Mouse (Mus musculus): ENCODE data around the gene Adh5.
"Not testable (repeated sequence)": the region's sequence is repeated elsewhere in the genome, so short reads cannot be mapped to it uniquely, and the experiment has no call there.

The Adh5 gene

GRCm38 (mm10) chr3:138460260-138460659 is 17.4 kb downstream of the Adh5 start:
- DNase-seq (ENCODE audit: low spot score in 2 of 2), result no peak

- DNase-seq (ENCODE audit: low spot score in 2 of 2), result no peak
Observed at GRCm38 (mm10) chr3:138461832-138462231, 18.9 kb downstream of the Adh5 start.

GRCm38 (mm10) chr3:138463137-138463536 is 20.2 kb downstream of the Adh5 start:
- DNase-seq (ENCODE audit: low spot score in 2 of 2), result no peak

DNA sequence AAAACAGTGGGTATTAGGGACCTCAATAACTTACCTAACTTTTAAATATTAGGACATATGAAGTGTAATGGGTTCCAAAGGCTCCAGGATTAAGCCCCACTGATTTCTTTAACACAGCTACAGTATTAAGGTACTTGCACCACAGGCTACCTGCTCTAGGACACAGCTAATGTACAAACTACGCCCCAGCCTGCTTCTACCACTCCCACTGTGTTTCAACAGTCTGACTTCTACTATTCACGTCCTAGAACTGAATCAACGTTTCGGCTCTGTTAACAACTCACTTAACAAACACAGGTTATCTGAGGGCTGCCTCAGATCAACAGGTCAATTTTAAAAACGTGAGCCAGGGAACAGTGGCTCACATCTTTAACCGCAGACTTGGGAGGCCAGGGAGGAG is 20.9 kb downstream of the Adh5 start:
- DNase-seq (ENCODE audit: low spot score in 2 of 2), result no peak

DNA sequence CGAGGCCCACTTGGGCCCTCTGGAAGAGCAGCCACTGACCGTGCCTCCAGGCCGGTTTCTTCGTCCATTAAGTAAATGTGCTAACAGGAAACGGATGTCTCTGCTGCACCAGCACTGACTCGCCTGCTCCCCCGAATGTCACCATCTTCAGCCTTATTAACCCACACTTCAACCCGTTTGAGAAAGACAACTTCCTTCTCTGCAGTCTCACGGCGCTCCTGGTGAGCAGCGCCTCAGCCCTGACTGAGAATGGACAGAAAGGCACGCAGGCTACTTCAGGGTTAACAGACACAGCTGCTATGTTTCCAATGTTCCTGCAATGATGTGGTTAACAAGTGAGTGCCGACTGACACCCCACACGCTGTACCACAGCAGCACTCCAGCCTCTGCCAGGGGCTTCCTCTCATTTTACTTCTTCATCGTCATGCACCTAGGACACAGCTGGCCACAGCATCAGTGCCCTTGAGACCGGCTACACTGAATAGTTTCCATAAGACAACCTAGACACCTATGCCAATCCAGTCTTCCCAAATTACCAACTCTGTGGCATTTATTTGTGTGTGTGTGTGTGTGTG is 21.8 kb downstream of the Adh5 start:
- no peak for DNase-seq (ENCODE audit: low spot score in 2 of 2)

- DNase-seq (ENCODE audit: low spot score in 2 of 2), result not testable (repeated sequence)
Observed at GRCm38 (mm10) chr3:138466656-138467055, 23.8 kb downstream of the Adh5 start.

- DNase-seq (ENCODE audit: low spot score in 2 of 2), result no peak
Observed at GRCm38 (mm10) chr3:138471066-138471465, 28.2 kb downstream of the Adh5 start.

GRCm38 (mm10) chr3:138479489-138479888 is 36.6 kb downstream of the Adh5 start:
- no peak for DNase-seq (ENCODE audit: low spot score in 2 of 2)

DNA sequence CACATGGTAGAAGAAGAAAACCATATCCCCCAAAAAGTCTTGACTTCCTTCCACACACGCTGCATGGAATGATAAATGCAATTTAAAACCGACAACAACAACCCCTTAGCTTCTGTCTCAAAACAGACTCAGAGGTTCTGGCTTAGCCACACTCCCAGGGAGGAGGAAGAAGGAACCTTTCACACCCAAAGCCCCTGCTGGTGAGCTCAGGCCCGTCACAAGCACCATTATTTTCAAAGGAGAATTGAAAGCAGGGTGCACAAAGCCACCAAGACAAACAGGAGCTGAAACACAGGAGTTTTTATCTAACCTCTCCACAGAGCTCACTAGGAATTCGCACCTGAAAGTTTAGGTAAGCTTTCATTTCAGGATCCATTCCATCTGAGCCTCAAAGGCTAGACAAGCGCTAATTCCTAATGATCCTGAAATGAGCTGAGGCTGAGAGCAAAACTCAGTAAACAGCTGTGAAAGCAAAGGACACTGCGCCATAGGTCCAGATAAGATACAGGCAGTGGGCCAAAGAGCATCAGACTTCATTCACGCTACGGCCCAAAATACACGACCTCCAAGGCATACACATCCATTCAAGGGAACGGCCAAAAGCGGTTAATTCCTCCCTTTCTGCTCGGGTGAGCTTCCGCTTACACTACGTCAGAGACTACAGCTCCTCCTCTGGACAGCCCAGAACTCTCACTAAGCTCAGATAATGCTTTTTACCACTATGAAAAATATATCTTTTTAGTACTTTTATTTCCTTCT is 38.8 kb downstream of the Adh5 start:
- peak in 1 of 2 experiments; percentile 12 for DNase-seq (ENCODE audit: low spot score in 2 of 2)

- no peak for DNase-seq (ENCODE audit: low spot score in 2 of 2)
Observed at GRCm38 (mm10) chr3:138483240-138483639, 40.3 kb downstream of the Adh5 start.

DNA sequence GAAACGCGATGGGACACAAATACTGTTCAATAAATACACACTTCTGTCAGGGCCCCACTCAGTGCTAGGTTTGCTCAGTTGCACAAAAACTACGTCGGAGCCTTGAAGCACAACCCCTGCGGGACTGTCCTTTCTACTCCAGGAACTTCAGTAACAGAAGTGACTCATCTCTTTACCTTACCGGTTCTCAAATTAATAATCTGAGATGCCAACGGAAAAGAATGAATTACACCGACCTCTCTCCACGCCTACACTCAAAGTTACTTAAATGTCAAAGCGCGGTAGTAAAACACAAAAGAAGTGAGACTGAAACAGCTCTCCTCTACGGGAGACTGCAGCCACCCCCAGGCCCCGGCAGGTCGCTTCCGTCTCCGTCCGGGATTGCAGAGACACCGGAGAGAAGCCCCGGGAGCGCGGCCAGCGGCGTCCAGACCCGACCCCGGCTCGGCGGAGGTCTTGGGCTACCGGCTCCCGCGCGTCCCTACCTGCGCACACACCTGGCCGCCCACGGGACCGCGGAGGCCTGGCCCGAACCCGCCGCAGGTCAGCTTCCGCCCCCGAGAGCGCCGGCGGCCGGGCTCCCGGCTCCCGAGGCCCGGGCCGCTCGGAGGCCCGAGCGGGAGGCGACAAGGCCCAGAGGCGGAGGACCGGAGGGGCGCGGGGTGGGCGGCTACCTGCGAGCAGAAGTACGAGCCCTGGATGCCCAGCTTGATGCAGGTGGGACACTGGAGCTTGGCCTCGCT is 45.9 kb downstream of the Adh5 start:
- no peak for DNase-seq (ENCODE audit: low spot score in 2 of 2)

DNA sequence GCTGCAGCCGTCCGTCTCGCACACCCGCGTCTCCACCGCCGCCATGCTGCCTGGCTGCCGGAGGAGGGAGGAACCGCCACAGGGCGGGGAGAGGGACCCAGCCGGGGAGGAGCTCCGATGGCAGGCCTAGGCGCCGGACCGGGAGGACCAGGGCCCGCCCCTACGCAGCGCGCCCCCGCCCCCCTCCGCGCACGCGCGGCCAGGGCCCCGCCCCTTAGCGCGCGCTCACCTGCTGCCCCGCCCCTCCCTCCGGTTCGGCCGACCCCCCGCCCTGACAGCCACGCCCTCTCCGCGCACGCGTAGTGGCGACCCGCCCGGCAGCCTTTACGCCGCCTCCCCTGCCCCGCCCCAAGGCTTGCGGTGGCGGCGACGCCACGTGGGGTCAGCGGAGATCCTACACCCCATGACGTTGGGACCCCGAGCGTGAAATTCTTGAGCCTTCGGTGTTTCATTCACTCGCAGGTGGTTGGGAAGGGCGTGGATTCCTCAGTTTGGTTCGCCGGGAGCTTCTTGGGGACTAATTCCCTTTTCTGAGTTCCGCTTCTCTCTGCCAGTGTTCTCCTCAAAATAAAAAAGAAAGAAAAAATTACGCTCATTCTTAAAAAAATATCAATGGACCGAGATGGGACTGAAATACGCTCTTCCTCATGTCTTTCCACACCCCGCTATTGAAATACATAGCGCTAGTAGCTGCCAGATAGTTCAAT is 46.6 kb downstream of the Adh5 start, which contains the start of gene Metap1:
Gene Metap1 (minus strand): TSS at position 189 of the 707 bp plus-strand sequence.
- peak; percentile 93 to 96 for DNase-seq (ENCODE audit: low spot score in 2 of 2)

DNA sequence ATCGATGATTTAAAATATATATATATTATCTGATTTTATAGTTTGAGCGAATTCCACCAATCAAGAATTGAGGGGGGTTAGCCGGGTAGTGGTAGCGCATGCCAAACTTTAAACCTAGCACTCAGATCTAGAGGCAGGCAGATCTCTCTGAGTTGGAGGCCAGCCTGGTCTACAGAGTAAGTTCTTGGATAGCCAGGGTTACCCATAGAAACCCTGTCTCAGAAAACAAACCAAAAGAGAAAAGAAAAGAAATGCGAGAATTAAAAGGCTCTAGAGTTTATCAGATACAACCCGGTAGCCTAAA is 47.1 kb downstream of the Adh5 start:
- DNase-seq (ENCODE audit: low spot score in 2 of 2), result peak in 1 of 2 experiments; percentile 19

GRCm38 (mm10) chr3:138493668-138494067 is 50.8 kb downstream of the Adh5 start:
- DNase-seq (ENCODE audit: low spot score in 2 of 2), result no peak

DNA sequence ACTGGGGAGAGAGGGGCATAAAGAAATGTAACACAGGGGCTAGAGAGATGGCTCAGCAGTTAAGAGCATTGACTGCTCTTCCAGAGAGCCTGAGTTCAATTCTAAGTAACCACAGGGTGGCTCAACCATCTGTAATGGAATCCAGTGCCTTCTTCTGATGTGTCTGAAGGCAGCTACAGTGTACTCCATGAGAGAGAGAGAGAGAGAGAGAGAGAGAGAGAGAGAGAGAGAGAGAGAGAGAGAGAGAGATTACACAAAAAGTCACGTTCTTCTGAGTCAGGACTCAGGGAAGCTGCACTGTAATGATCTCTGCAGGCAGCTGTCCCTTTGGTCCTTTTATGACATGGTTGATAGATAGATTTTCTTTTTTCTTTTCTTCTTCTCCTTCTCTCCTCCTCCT is 51.7 kb downstream of the Adh5 start:
- no peak for DNase-seq (ENCODE audit: low spot score in 2 of 2)

DNA sequence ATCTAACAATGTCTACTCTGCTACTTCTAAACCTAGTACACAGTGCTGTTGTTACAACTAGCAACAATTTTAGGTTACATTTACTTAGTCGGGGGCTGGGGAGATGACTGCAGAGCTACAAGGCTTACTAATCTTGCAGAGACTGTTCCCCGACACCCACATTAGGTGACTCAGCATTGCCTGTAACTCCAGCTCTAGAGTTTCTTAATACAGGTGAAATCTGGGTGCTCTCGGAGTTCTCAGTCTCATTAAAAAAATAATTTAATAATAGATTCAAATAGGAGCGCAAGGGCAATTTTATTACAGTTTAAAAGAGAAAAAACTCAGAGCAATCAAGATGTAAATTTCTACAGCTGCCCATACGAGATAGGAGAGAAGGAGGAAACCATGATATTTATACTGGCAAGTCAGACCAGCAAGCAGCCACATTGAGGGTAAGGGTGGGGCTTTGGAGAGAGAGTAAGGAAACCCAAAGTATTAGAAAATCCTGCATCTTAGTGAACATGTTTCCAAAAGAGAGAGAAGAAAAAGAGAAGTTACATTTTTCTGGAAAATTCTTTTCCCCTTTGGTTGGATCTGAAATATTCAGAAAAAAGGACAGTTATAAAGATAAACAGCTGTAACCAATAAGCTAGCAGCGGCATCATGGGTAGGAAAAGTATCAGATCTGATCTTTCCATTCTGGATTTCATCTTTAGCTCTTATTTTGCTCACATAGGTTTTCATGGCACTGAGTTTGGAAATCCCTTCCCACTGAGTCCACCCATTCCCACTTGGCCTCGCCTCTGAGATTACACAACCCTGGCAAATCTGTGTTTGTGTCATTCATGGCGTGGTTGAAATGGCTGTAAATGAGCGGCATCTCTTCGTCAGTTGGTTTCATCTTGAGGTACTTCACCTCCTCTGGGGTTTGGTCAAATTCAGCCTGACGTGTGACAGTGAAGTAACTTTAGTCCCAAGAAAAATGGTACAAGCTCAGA is 52.6 kb downstream of the Adh5 start:
- no peak for DNase-seq (ENCODE audit: low spot score in 2 of 2)

- DNase-seq (ENCODE audit: low spot score in 2 of 2), result no peak
Observed at GRCm38 (mm10) chr3:138498731-138499130, 55.8 kb downstream of the Adh5 start.

DNA sequence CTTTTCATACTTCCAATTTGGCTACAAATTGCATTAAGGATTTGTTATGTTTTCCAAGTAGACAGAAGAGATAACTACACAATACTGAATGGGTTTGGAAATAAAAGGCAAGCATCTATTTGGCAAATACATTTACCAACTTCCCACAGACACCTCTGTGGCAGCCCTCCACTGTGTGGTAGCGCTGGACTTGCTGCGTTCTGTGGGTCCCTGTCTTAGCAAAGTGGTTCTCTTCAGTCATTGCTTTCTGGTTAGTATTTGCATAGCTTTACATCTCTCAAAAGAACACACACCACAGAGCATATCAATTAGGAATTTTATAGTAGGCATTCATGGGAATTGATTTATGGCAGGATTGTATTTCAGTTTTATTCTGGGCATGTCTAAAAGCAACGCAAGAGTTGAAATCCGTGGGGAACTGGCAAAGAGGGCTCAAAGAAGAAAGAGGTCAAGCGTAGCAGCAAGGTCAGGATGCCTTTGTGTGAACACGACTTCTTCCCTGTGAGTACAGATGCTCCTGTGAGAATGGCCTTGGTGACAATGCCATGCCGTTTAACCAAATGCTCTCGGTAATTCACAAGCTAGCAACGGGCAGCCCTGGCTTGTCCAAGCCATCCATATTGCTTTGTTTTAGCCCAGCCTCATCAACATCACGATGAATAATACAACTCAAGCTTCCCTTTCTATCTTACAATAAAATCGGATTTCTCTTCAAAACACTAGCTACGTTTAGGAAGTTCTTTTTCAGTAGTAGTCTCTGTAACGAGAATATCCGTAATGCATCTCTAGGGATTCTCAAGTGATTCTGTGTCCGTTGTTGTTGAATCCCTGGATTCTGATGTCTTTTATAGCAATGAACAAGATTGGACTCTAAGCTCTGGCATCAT is 57.2 kb downstream of the Adh5 start:
- DNase-seq (ENCODE audit: low spot score in 2 of 2), result no peak

- DNase-seq (ENCODE audit: low spot score in 2 of 2), result no peak
Observed at GRCm38 (mm10) chr3:138503754-138504153, 60.9 kb downstream of the Adh5 start.
